Mouse (Mus musculus) intestine, embryonic 15.5 days (tissue): Measurements from ENCODE around the gene Tyms. TPM values are rescaled to one million over a fixed set of nuclear protein-coding genes. Genes with fewer than 3 reads are reported as not detected.

Experiments
- polyA plus RNA-seq: library from polyadenylated mRNA; unstranded; fragments of >200 nt; fragmentation: Nextera tagmentation; extraction: Ambion mirVana; gene quantifications from 2 replicates; pipeline ENCODE4 v1.2.1, GENCODE M21; 2015

The Tyms gene
- polyA plus RNA-seq, 1 experiment from 2014 or later = 288 TPM

Other genes with a start within 250 kb of the Tyms start
- 0.40 TPM in 1 of 2 replicates, not detected in the other for gene Il6, start 60.5 kb downstream of the Tyms start, polyA plus RNA-seq
- 0.53 and 0.57 TPM in 2 replicates for gene Garem2, start 31.5 kb upstream of the Tyms start, polyA plus RNA-seq
- not detected in 2 replicates for gene 3110082J24Rik, start 32.5 kb upstream of the Tyms start, polyA plus RNA-seq
- gene Hadha, start 81.5 kb upstream of the Tyms start, polyA plus RNA-seq = 178 and 193 TPM in 2 replicates
- gene Hadhb, start 81.6 kb upstream of the Tyms start, polyA plus RNA-seq = 246 and 269 TPM in 2 replicates
- gene Adgrf3, start 132.1 kb upstream of the Tyms start, polyA plus RNA-seq = 0.19 and 0.38 TPM in 2 replicates
- 37.3 and 38.1 TPM in 2 replicates for gene Selenoi, start 159.0 kb upstream of the Tyms start, polyA plus RNA-seq
- gene Drc1, start 207.8 kb upstream of the Tyms start, polyA plus RNA-seq = 0.38 and 0.78 TPM in 2 replicates